Mouse (Mus musculus) lung, postnatal 25 days (tissue): ENCODE measurements around the gene Pcdh15.

ENCODE experiments used
- DNase-seq: peaks from one replicate; pipeline ENCODE4 v3.0.0; 2022; ENCODE audit warnings: low spot score

Gene Pcdh15

DNA sequence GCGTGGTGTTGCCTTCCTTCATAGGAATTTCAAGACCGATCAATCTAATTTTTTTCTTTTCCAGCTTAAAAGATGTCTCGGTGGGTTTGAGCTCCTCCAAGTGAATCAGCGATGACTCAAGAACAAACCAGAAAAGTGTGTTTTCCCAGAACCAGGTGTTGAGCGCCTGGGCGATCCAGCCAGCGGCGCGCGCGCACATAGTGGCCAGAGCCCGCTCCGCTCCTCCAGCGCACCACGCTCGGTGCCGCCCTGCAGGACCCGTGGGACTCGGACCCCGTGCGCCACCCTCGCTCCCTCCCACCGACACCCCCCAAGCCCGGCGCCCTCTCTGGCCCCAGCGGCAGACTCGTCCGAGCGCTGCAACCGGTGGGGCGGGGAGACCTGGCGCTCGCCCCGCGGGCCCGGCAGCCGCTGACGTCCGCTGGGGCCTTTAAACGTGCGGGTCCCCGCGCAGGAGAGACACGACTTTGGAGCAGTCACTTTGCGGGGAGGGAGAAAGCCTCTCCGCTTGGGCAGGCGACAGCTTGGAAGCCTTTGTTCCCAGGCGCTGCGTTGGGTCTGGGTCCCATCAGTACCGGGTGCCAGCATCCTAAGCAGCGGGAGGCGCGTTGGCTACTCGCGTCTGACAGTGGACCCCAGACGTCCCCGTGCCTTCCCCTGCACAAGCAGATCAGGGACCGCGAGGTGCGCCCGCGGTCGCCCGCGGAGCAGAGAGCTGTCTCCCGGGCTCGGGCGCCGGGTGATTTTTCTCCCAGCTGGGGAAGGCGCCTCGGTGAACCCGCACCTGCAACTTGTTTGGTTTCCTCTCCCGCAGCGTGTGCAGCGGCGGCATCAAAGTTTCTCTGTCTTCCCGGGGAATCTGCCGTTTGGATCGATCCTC is at the start of gene Pcdh15:
Gene Pcdh15, plus strand, starts transcription at position 377 of the 880 bp plus-strand sequence.
- no peak for DNase-seq

GRCm38 (mm10) chr10:73052074-73052473 is 47.1 kb upstream of the Pcdh15 start:
- no peak for DNase-seq

DNA sequence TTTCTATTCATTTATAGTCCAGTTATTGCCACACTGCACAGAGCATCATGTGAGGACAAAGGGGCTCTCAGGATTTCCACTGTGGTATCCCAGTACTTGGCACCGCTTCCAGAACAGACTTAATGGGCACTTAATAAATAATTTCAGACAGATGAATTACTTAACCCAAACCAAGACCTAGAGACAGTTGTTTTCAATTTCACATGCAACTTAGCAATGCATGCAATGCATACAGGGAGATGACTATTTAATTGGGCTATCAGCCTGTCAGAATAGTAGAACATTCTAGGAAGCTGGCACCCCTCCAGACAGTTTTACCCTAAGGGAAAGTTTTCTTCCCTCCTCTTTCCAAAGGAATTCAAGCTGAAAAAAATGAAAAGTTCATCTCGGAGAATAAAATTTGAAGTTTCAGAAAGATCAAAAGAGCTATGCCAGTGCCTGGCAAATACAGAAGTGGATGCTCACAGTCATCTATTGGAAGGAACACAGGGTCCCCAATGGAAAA is 39.4 kb upstream of the Pcdh15 start:
- no peak for DNase-seq

- DNase-seq, result no peak
Measured at GRCm38 (mm10) chr10:73086703-73087102, 12.4 kb upstream of the Pcdh15 start.

DNA sequence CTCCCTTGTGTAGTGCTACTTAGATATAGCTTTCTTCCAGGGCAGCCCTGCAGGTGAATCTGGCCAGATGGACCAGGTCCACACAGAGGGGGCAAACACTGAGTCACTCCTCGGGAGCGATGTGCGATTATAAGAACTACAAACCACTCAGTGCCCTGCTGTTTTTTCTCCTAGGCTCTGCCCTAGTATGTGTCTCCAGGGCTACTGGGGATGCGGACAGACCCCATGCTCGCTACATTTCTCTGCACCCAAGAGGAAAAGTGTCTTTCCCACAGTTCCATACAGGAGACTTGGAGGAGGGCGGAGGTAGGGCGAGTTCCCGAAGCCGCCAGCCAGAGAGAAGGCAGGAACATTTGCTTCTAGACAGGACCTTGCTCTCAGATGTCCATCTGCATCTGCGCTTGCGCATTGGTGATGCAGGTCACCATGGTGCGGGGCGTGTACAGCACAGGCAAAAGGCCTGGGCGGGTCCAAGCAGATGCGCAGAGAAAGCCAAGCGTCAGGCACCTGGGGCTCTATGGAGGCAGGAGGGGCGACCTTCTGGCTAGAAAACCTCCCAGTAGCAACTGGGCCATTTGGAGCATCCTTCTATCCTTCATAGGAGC is 2.5 kb upstream of the Pcdh15 start:
- no peak for DNase-seq

DNA sequence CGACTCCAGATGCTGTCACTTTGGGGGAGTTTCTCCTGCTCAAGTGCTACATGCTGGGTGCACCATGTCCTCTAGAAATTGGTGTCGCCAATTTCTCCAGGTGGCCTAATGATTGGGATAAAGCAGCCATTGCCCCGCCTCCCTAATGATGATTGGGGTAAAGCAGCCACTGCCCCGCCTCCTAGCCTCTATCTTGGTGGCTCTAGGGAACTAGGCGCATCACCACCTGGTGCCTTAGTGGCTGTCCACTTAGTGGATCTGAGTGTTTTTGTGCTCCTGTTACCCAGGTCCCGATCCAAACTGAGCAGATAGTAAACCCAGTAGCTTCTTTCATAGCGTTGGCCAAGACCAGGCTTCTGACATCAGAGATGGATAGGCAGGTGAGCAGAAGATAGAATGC is 2.0 kb upstream of the Pcdh15 start:
- no peak for DNase-seq

DNA sequence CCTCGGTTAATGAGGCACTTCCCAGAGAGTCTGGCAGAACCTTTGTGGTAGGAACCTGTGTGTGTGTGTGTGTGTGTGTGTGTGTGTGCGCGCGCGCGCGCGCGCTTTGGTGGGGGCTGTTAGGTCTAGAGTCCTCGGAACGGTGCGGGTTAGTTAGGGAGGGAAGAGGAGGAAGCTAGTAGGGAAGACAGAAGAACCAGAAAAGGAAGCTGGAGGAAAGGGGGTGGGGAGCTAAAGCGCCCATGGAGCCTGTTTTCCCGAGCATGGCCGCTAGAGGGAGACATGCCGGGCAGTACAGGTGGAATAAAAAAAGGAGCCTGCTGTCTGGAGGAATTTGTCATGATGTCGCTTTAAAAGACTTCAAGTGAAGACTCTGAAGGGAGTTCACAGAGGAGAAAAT is 1.2 kb upstream of the Pcdh15 start:
- no peak for DNase-seq

GRCm38 (mm10) chr10:73099846-73100241 is 702 bp downstream of the Pcdh15 start:
- DNase-seq, result no peak

GRCm38 (mm10) chr10:73103383-73103994 is 4.3 kb downstream of the Pcdh15 start:
- DNase-seq, result no peak

DNA sequence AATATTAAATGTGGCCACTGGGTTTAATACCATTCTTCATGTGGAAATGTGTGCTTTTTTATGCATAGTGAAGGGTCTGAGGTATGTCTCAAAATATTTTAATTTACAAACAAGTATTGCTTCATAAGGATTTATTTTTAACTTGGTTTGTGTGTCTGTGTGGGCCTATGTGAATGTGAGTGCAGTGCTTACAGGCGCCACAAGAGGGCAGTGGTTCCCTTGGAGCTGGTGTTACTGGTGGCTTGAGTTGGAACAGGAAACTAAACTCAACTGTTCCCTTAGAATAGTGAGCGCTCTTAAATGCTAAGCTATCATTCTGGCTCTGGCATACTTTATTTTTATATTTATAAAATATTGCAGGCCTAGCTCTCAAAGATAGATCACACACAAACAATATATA is 6.8 kb downstream of the Pcdh15 start:
- DNase-seq, result no peak

GRCm38 (mm10) chr10:73137985-73138384 is 38.8 kb downstream of the Pcdh15 start:
- DNase-seq, result no peak

DNA sequence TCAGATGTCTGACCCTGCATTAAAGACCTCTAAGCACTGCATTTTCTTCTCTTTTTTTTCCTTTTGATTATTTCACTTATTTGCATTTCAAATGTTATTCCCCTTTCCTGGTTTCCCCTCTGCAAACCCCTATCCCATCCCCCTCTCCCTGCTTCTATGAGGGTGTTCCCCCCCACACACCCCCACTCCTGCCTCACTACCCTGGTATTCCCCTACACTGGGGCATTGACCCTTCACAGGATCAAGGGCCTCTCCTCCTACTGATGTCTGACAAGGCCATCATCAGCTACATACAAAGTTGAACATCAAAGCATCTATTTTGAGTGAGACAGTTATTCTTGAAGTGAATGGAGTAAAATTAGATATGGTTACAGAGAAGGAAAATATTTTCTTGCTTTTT is 48.4 kb downstream of the Pcdh15 start:
- no peak for DNase-seq

DNA sequence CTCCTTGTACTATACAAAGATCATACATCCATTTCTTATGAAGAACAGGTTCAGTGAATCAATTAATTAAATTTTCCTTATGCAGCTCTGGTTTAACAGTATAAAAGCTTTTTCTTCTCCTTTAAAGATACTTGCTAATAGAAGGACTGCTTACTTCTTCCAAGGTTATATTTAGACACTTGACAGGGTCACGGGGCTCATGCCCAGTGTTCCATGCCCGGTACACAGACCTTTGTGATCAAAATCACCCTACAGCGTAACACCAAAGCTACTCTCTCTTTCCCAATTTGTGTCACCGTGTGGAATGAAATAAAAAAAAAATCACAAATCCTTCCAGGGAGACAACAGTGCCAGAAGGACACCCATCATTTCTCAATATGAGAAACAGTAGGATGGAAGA is 48.8 kb downstream of the Pcdh15 start:
- DNase-seq, result no peak

GRCm38 (mm10) chr10:73154544-73154943 is 55.4 kb downstream of the Pcdh15 start:
- DNase-seq, result no peak

GRCm38 (mm10) chr10:73161757-73162156 is 62.6 kb downstream of the Pcdh15 start:
- no peak for DNase-seq

GRCm38 (mm10) chr10:73216001-73216400 is 116.9 kb downstream of the Pcdh15 start:
- no peak for DNase-seq

- no peak for DNase-seq
Measured at GRCm38 (mm10) chr10:73242294-73242693, 143.2 kb downstream of the Pcdh15 start.

DNA sequence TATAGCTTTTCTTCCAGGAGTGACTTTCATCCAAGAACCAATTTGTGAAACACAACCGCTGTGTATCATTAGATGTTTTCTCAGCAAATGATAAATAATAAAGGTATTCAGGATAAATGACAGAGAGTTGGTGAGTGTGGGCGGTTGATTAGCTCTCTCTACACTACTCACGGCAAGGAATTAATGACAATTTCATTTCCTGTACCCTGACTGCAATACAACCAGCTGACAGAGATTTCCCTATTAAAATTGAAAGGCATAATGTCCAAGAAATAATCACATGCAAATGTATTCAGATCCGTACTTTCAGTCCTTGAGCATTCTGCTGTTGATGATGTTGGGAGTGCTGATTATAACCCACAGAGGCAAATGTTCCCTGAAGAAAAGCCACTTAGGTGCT is 181.3 kb downstream of the Pcdh15 start:
- DNase-seq, result no peak

- DNase-seq, result no peak
Measured at GRCm38 (mm10) chr10:73296456-73296855, 197.3 kb downstream of the Pcdh15 start.

DNA sequence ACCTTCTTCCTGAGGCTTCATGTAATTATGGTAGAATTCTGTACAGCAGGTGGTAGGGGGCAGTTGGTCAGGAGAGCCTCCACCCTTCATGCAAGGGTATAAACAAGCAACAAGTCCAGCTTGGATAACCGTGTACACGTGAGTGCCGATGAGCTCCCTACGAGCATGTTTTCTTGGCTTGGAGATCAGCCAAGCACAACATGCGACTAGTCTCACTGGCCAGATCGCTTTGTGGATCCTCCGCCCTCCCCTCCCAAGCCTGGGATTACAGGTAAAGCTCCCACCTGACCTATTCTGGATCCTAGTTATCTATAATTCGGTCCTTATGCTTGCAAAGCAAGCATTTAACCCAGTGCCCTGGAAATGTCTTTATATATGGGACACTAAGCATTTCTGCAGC is 202.8 kb downstream of the Pcdh15 start:
- no peak for DNase-seq

DNA sequence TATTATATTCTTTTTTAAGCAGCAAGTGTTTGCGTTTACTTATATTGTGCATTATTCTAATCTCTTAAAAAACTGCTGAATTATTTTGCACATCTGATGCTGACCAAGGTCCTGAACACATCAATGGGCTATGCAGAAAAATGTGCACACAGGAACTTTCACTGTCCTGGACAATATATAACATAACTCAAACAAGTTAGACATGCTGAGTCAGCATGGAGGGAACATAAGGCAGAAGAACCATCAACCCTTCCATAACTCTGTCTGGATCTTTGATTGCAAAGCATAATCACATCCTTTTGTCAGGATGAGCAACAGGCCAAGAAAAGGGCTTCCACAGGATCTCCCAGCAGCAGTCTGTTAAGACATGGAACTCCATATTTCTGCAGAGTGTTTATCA is 207.5 kb downstream of the Pcdh15 start:
- DNase-seq, result no peak

GRCm38 (mm10) chr10:73326861-73327260 is 227.7 kb downstream of the Pcdh15 start:
- no peak for DNase-seq

- DNase-seq, result no peak
Measured at GRCm38 (mm10) chr10:73333426-73333825, 234.3 kb downstream of the Pcdh15 start.
